Mouse (Mus musculus): ENCODE data around the gene Crnkl1.

DNA sequence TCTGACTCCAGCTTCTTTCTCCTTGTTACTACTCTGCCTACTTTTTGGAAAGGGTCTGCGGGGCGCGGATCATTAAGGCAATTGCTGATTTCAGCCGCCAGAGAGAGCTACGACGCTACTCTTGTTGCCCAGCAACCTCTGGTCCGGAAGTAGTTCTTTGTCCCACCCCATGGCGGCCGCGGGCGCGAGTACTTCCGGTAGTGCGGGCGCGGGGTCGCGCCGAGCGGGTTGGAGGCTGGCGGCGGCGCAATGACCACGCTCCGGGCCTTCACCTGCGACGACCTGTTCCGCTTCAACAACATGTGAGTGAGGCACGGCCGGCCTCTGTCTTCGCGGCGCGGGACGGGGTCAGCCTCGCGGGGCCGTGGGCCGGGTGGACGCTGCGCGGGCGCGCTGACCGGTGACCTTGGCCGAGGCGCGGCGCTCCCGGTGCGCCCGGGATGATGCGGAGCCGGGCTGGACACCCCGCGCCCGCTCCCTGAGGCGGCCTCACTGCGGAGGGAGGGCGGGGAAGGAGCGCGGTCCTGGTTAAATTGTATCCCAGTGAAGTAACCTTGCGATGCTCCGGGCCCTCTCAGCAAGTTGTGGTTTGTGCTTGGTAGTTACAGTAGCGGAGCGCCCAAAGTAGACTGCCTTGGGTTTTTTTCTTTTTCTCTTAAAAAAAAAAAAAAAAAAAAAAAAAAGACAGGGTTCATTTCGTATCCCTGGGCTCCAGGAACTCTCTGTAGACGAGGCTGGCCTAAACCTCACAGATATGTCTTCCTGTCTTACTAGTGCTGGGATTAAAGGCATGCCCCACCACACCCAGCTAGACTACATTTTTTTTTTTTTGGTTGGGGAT is 31.5 kb downstream of the Crnkl1 start:
- peak; percentile 74 for TF ChIP-seq CTCF (IDR thresholded peaks at IDR 0.05)
- no peak for TF ChIP-seq EP300 (IDR thresholded peaks at IDR 0.05)
